Comparison of ENCODE assay signal across 7 mouse cellular contexts in genomic region chr3:51234752-51235055, GRCm38 (mm10). TPM values are rescaled to one million over a fixed set of nuclear protein-coding genes. Genes with fewer than 3 reads are reported as not detected.
DNase-seq lines count a peak whose midpoint lies in the region; ATAC-seq lines count a peak whose summit lies in the region.

No protein-coding gene starts in this region.

- no peak overlapping the region for H3K4me3 ChIP-seq in heart, embryonic 14.5 days (ENCODE audit: control insufficient read depth in 1 of 2, insufficient read depth in 1 of 2, low read depth in 1 of 2, low read length in 2 of 2)
- H3K4me3 ChIP-seq in embryonic facial prominence, embryonic 10.5 days: no peak overlapping the region
- H3K4me3 ChIP-seq in forebrain, embryonic 16.5 days (replicated peaks; ENCODE audit: low read length): no peak overlapping the region
- H3K4me3 ChIP-seq in liver, embryonic 13.5 days (replicated peaks): no peak overlapping the region

- H3K9me3 ChIP-seq in heart, embryonic 14.5 days (ENCODE audit: control insufficient read depth, low read length): no peaks in the 10 kb centered on the region
- no peaks in the 10 kb centered on the region for H3K9me3 ChIP-seq in embryonic facial prominence, embryonic 10.5 days
- no peaks in the 10 kb centered on the region for H3K9me3 ChIP-seq in forebrain, embryonic 16.5 days (ENCODE audit: control insufficient read depth, low read length)
- H3K9me3 ChIP-seq in liver, embryonic 13.5 days (replicated peaks): no peaks in the 10 kb centered on the region

- peaks cover 16 to 41% of the 10 kb centered on the region in 2 experiments for H3K4me1 ChIP-seq in heart, embryonic 14.5 days (ENCODE audit: control insufficient read depth in 2 of 2, insufficient read depth in 2 of 2, low read length in 2 of 2)
- H3K4me1 ChIP-seq in embryonic facial prominence, embryonic 10.5 days: peaks cover 17% of the 10 kb centered on the region
- peaks cover 9% of the 10 kb centered on the region; the same call in 1 of the 2 replicates for H3K4me1 ChIP-seq in forebrain, embryonic 16.5 days (replicated peaks; ENCODE audit: control insufficient read depth, insufficient read depth, low read length)
- H3K4me1 ChIP-seq in liver, embryonic 13.5 days (replicated peaks): peaks cover 90% of the 10 kb centered on the region

- H3K27me3 ChIP-seq in heart, embryonic 14.5 days (ENCODE audit: control insufficient read depth, insufficient read depth, low read length): no peaks in the 10 kb centered on the region
- no peaks in the 10 kb centered on the region for H3K27me3 ChIP-seq in embryonic facial prominence, embryonic 10.5 days (replicated peaks; ENCODE audit: low read depth, poor library complexity, severe bottlenecking)
- H3K27me3 ChIP-seq in forebrain, embryonic 16.5 days (replicated peaks; ENCODE audit: control insufficient read depth, insufficient read depth, low read length): no peaks in the 10 kb centered on the region
- H3K27me3 ChIP-seq in liver, embryonic 13.5 days: no peaks in the 10 kb centered on the region

- no peak for DNase-seq in heart, postnatal 10 days
- DNase-seq in embryonic facial prominence, embryonic 10.5 days (ENCODE audit: low spot score): no peak
- DNase-seq in liver, embryonic 13.5 days: no peak
- no peak for DNase-seq in cerebellum, adult 11 months
- DNase-seq in embryo, embryonic 9.5 days (ENCODE audit: extremely low spot score): no peak

- H3K9ac ChIP-seq in heart, embryonic 14.5 days (ENCODE audit: low read length): no peak overlapping the region
- 0 out of 2 replicates have a peak overlapping the region, but pooled peaks have one; percentile 14 for H3K9ac ChIP-seq in forebrain, embryonic 16.5 days (replicated peaks; ENCODE audit: low read depth, low read length)
- 0 out of 2 replicates have a peak overlapping the region, but pooled peaks have one; percentile 22 for H3K9ac ChIP-seq in liver, embryonic 13.5 days

- intact Hi-C loops in heart, postnatal 10 days (cut with DNase I): loop anchor here (1.0 to 5.0 kb wide), 3 partner anchors 43 to 173 kb away; partner anchors contain the start of gene Ndufc1

- ATAC-seq in heart, embryonic 14.5 days (ENCODE audit: insufficient number of reproducible peaks, insufficient read depth, low FRiP score, low read depth): no peak
- ATAC-seq in forebrain, embryonic 16.5 days: peak; percentile 59
- no peak for ATAC-seq in liver, embryonic 13.5 days (ENCODE audit: low read depth)

- WGBS in heart, embryonic 14.5 days: 75% methylated on average over 5 of the region's 5 CpGs
- 83% methylated on average over 5 of the region's 5 CpGs for whole genome bisulfite sequencing in embryonic facial prominence, embryonic 10.5 days
- 74% methylated on average over 5 of the region's 5 CpGs for WGBS in forebrain, embryonic 16.5 days
- 78% methylated on average over 5 of the region's 5 CpGs for WGBS in liver, embryonic 13.5 days (ENCODE audit: insufficient replicate concordance)

- H3K36me3 ChIP-seq in heart, embryonic 14.5 days (ENCODE audit: control insufficient read depth, insufficient read depth, low read length): no peaks in the 10 kb centered on the region
- H3K36me3 ChIP-seq in embryonic facial prominence, embryonic 10.5 days (replicated peaks): peaks cover 9% of the 10 kb centered on the region
- no peaks in the 10 kb centered on the region for H3K36me3 ChIP-seq in forebrain, embryonic 16.5 days (ENCODE audit: control insufficient read depth, insufficient read depth)
- H3K36me3 ChIP-seq in liver, embryonic 13.5 days: peaks cover 45% of the 10 kb centered on the region

- H3K4me2 ChIP-seq in heart, embryonic 14.5 days (ENCODE audit: low read length): peak overlapping the region; percentile 48
- H3K4me2 ChIP-seq in forebrain, embryonic 16.5 days (ENCODE audit: low read length): 0 out of 2 replicates have a peak overlapping the region, but pooled peaks have one; percentile 13
- 0 out of 2 replicates have a peak overlapping the region, but pooled peaks have one; percentile 4 for H3K4me2 ChIP-seq in liver, embryonic 13.5 days

- H3K27ac ChIP-seq in heart, embryonic 14.5 days (replicated peaks in 1 of 2; ENCODE audit: control insufficient read depth in 1 of 2, insufficient read depth in 1 of 2, low read depth in 2 of 2, low read length in 2 of 2): peak overlapping the region; percentile 23 to 95; a peak in 2 of 4 replicates
- H3K27ac ChIP-seq in embryonic facial prominence, embryonic 10.5 days (replicated peaks): peak overlapping the region; percentile 71
- H3K27ac ChIP-seq in forebrain, embryonic 16.5 days (ENCODE audit: low read length): no peak overlapping the region
- peak overlapping the region; percentile 97; the same call in 1 of the 2 replicates for H3K27ac ChIP-seq in liver, embryonic 13.5 days

RNA-seq across cellular contexts. Expression of gene Noct, which starts 10.5 kb away (rescaled TPM):
- polyA plus RNA-seq in heart, embryonic 14.5 days (2014; fragmentation: Nextera tagmentation; extraction: Ambion mirVana): 11.0 and 12.0 TPM in 2 replicates
- 10 to 100 TPM; 28.9 to 75.4 TPM for total RNA-seq in heart, postnatal 10 days (2021)
- polyA plus RNA-seq in embryonic facial prominence, embryonic 10.5 days (2016; fragmentation: Nextera tagmentation; extraction: Ambion mirVana): 9.6 and 10.1 TPM in 2 replicates
- 21.3 and 23.0 TPM in 2 replicates for polyA plus RNA-seq in forebrain, embryonic 16.5 days (2015; fragmentation: Nextera tagmentation; extraction: Ambion mirVana)
- polyA plus RNA-seq in liver, embryonic 13.5 days (2015; fragmentation: Nextera tagmentation; extraction: Ambion mirVana): 20.5 and 23.1 TPM in 2 replicates
